Mouse (Mus musculus) hindbrain, embryonic 14.5 days (tissue): ENCODE data around the gene Ksr1. TPM values are rescaled to one million over a fixed set of nuclear protein-coding genes. Genes with fewer than 3 reads are reported as not detected.

ENCODE experiments used
- ATAC-seq: fragments of 200-750 bp; cut with Nextera tagmentation; 2 replicates; pipeline ENCODE4 v1.8.0; 2017; ENCODE audit warnings: moderate number of reproducible peaks, mild to moderate bottlenecking, moderate TSS enrichment, moderate library complexity; ENCODE audit not compliant: low FRiP score
- DNase-seq: peaks from one replicate; pipeline ENCODE4 v3.0.0-alpha.2; 2015; ENCODE audit warnings: low spot score
- H3K27ac ChIP-seq: fragments of 300-500 bp; sonication (generic); 2 replicates; pipeline ENCODE4 v1.5.1; 2014; ENCODE audit warnings: mild to moderate bottlenecking, moderate library complexity
- H3K27me3 ChIP-seq: fragments of 300-500 bp; sonication (generic); 2 replicates; pipeline ENCODE4 v1.6.1; 2014; ENCODE audit warnings: mild to moderate bottlenecking, low read length, mixed read lengths; ENCODE audit not compliant: control insufficient read depth, insufficient read depth
- H3K36me3 ChIP-seq: fragments of 300-500 bp; sonication (generic); replicated peaks from 2 replicates; pipeline ENCODE4 v1.6.1; 2014; ENCODE audit not compliant: control insufficient read depth, insufficient read depth
- H3K4me1 ChIP-seq: fragments of 300-500 bp; sonication (generic); replicated peaks from 2 replicates; pipeline ENCODE4 v1.6.1; 2014; ENCODE audit warnings: antibody characterized with exemption, low read length, mixed read lengths; ENCODE audit not compliant: control insufficient read depth, insufficient read depth
- H3K4me2 ChIP-seq: fragments of 300-500 bp; sonication (generic); replicated peaks from 2 replicates; pipeline ENCODE4 v1.6.1; 2014; ENCODE audit warnings: mild to moderate bottlenecking, moderate library complexity
- H3K4me3 ChIP-seq: fragments of 300-500 bp; sonication (generic); replicated peaks from 2 replicates; pipeline ENCODE4 v1.5.1; 2014; ENCODE audit warnings: mild to moderate bottlenecking, low read length
- H3K9ac ChIP-seq: fragments of 300-500 bp; sonication (generic); 2 replicates; pipeline ENCODE4 v1.6.1; 2014
- H3K9me3 ChIP-seq: fragments of 300-500 bp; sonication (generic); 2 replicates; pipeline ENCODE4 v1.6.1; 2016; ENCODE audit warnings: low read length; ENCODE audit not compliant: control insufficient read depth
- WGBS: fragments of 180-500 bp; shearing (Covaris S2); extraction: QIAGEN DNeasy Blood & Tissue Kit; methylation state at CpG from one replicate; pipeline ENCODE4 v1.1.7; 2014; 5-methylcytosine and 5-hydroxymethylcytosine counted together
- polyA plus RNA-seq: library from polyadenylated mRNA; unstranded; fragments of >200 nt; fragmentation: Nextera tagmentation; extraction: Ambion mirVana; gene quantifications from 2 replicates; pipeline ENCODE4 v1.2.1, GENCODE M21; 2014

The Ksr1 gene
- polyA plus RNA-seq, 1 experiment from 2014 or later = 7.7 TPM

GRCm38 (mm10) chr11:79141235-79142109, 4.7 kb downstream of the Ksr1 start:
- DNase-seq = no peak
- H3K4me2 ChIP-seq = no peak overlapping the region

GRCm38 (mm10) chr11:79140511-79140888, 5.7 kb downstream of the Ksr1 start:
- peaks cover 24% of the 10 kb centered on the region for H3K4me1 ChIP-seq

More at GRCm38 (mm10) chr11:79141235-79142109, 4.7 kb downstream of the Ksr1 start:
- H3K36me3 ChIP-seq = no peaks in the 10 kb centered on the region
- peaks cover 23% of the 10 kb centered on the region for H3K4me1 ChIP-seq
- H3K27ac ChIP-seq = no peak overlapping the region
- H3K9ac ChIP-seq = no peak overlapping the region
- no peak overlapping the region for H3K4me3 ChIP-seq
- H3K27me3 ChIP-seq = no peaks in the 10 kb centered on the region
- WGBS = 54% methylated on average over 11 of the region's 11 CpGs
- ATAC-seq = no peak
- no peaks in the 10 kb centered on the region for H3K9me3 ChIP-seq

GRCm38 (mm10) chr11:79139878-79140510, 6.2 kb downstream of the Ksr1 start:
- DNase-seq (no peak), ATAC-seq (no peak)
- H3K4me2 ChIP-seq = no peak overlapping the region
- H3K27ac ChIP-seq = no peak overlapping the region
- H3K27me3 ChIP-seq = no peaks in the 10 kb centered on the region
- peaks cover 23% of the 10 kb centered on the region for H3K4me1 ChIP-seq
- no peaks in the 10 kb centered on the region for H3K36me3 ChIP-seq
- no peaks in the 10 kb centered on the region for H3K9me3 ChIP-seq
- H3K4me3 ChIP-seq = no peak overlapping the region
- 93% methylated on average over 11 of the region's 11 CpGs for WGBS
- H3K9ac ChIP-seq = no peak overlapping the region

More at GRCm38 (mm10) chr11:79140511-79140888, 5.7 kb downstream of the Ksr1 start:
- DNase-seq = no peak
- no peak for ATAC-seq
- Histone ChIP-seq H3K9ac (no peak overlapping the region), H3K27me3 (no peaks in the 10 kb centered on the region), H3K9me3 (no peaks in the 10 kb centered on the region), H3K4me3 (no peak overlapping the region), H3K27ac (no peak overlapping the region), H3K4me2 (no peak overlapping the region), H3K36me3 (no peaks in the 10 kb centered on the region)
- 87% methylated on average over 6 of the region's 6 CpGs for WGBS

- 92% methylated on average over 6 of the region's 6 CpGs for WGBS
- no peak for ATAC-seq
Observed at GRCm38 (mm10) chr11:79138621-79139020, 7.6 kb downstream of the Ksr1 start.

GRCm38 (mm10) chr11:79137245-79137644, 9.0 kb downstream of the Ksr1 start:
- H3K27me3 ChIP-seq = no peaks in the 10 kb centered on the region
- H3K36me3 ChIP-seq = no peaks in the 10 kb centered on the region
- H3K4me2 ChIP-seq = no peak overlapping the region
- DNase-seq (no peak), ATAC-seq (no peak)
- H3K9ac ChIP-seq = no peak overlapping the region
- no peak overlapping the region for H3K27ac ChIP-seq
- 60% methylated on average over 5 of the region's 5 CpGs for WGBS
- no peak overlapping the region for H3K4me3 ChIP-seq
- H3K4me1 ChIP-seq = peaks cover 7% of the 10 kb centered on the region; the same call in 1 of the 2 replicates
- H3K9me3 ChIP-seq = no peaks in the 10 kb centered on the region

More at GRCm38 (mm10) chr11:79138621-79139020, 7.6 kb downstream of the Ksr1 start:
- Histone ChIP-seq H3K9me3 (no peaks in the 10 kb centered on the region), H3K4me3 (no peak overlapping the region), H3K4me1 (peaks cover 9% of the 10 kb centered on the region; the same call in 1 of the 2 replicates), H3K36me3 (no peaks in the 10 kb centered on the region), H3K27me3 (no peaks in the 10 kb centered on the region), H3K4me2 (no peak overlapping the region), H3K27ac (no peak overlapping the region), H3K9ac (no peak overlapping the region)
- no peak for DNase-seq

GRCm38 (mm10) chr11:79135685-79136360, 10.4 kb downstream of the Ksr1 start:
- Histone ChIP-seq H3K27me3 (no peaks in the 10 kb centered on the region), H3K4me1 (0 out of 2 replicates have a peak, but pooled peaks cover 4% of the 10 kb centered on the region), H3K27ac (no peak overlapping the region), H3K4me3 (no peak overlapping the region), H3K9me3 (no peaks in the 10 kb centered on the region), H3K4me2 (no peak overlapping the region), H3K9ac (no peak overlapping the region), H3K36me3 (no peaks in the 10 kb centered on the region)
- WGBS = 29% methylated on average over 7 of the region's 7 CpGs
- ATAC-seq = no peak
- DNase-seq = no peak

- H3K27ac ChIP-seq = no peak overlapping the region
- H3K9me3 ChIP-seq = no peaks in the 10 kb centered on the region
- no peak for ATAC-seq
Observed at GRCm38 (mm10) chr11:79135105-79135503, 11.1 kb downstream of the Ksr1 start.

GRCm38 (mm10) chr11:79134416-79135104, 11.6 kb downstream of the Ksr1 start:
- WGBS = 85% methylated on average over 13 of the region's 13 CpGs
- Histone ChIP-seq H3K9me3 (no peaks in the 10 kb centered on the region), H3K27ac (no peak overlapping the region), H3K9ac (no peak overlapping the region), H3K27me3 (no peaks in the 10 kb centered on the region), H3K4me3 (no peak overlapping the region), H3K4me2 (no peak overlapping the region), H3K36me3 (no peaks in the 10 kb centered on the region), H3K4me1 (0 out of 2 replicates have a peak, but pooled peaks cover 4% of the 10 kb centered on the region)
- DNase-seq (no peak), ATAC-seq (no peak)

More at GRCm38 (mm10) chr11:79135105-79135503, 11.1 kb downstream of the Ksr1 start:
- Histone ChIP-seq H3K4me3 (no peak overlapping the region), H3K27me3 (no peaks in the 10 kb centered on the region), H3K9ac (no peak overlapping the region), H3K4me2 (no peak overlapping the region), H3K4me1 (0 out of 2 replicates have a peak, but pooled peaks cover 4% of the 10 kb centered on the region), H3K36me3 (no peaks in the 10 kb centered on the region)
- no peak for DNase-seq
- WGBS = 98% methylated on average over 13 of the region's 13 CpGs
